Mouse (Mus musculus) mouse embryonic stem cell (cell line): ENCODE results near the gene Ypel2.
"Not testable (repeated sequence)": the region's sequence is repeated elsewhere in the genome, so short reads cannot be mapped to it uniquely, and the experiment has no call there.

Experiments used
- in situ Hi-C, 2 experiments: fragments of 300-500 bp; cut with MboI; formaldehyde crosslinking; loops; 1 replicate in 1 of 2; 3 replicates in 1 of 2; pipeline ENCODE4 v1.14.3; 2019 to 2020; ENCODE audit warnings: low sequenced_read_pairs in 2 of 2, low pct_unique_long_range_greater_than_20kb in 1 of 2, mixed read lengths in 1 of 2; ENCODE audit not compliant: unreplicated experiment in 1 of 2

Ypel2 gene

DNA sequence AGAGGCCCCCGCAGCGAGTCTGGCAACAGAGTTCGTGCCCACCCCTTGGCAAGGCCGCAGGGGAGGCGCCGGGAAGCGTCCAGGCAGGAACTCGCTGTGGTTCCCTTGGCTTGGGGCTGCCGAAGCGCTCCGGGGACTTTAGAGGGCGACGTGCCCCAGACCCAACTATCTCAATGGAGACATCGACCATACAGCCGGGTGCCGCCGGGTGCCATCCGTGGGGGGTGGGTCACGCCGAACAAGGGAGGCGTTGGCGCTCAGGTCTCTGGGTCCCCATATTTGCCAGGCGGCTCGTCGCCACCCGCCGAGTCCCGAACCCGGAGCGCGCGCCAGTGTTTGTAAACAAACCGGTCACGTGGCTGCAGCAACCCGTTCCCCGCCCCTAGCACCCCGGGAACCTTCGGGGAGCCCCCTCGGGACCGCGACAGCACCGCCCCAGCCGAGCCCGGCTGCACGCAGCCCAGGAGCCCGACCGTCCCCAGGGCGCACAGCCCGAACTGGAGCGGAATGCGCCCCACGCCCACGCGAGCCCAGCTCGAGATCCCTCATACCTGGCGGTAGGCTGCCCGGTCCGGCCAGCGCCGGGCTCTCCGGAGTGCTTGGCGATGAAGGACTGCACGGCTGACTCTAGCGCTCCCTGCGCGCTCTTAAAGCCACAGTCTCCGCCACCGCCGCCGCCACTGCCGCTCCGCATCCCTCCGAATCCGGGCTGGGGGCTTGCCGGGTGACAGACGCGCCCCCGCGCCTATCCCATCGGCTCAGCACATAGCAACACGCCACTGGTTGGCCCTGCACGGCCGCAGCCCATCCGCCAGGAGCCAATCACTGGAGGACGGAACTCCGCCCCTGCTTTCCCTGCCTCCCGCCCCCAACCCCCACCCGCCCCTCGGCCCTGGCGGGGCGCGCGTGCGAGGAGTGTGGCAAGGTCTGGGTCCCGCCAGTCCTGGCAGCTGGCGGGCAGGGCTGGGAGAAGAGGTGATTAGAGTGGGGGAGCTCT, at the start of gene Ypel2:
TSS of gene Ypel2 (minus strand) at position 667 of the 997 bp plus-strand sequence.
- in situ Hi-C loops, result no loop called here

DNA sequence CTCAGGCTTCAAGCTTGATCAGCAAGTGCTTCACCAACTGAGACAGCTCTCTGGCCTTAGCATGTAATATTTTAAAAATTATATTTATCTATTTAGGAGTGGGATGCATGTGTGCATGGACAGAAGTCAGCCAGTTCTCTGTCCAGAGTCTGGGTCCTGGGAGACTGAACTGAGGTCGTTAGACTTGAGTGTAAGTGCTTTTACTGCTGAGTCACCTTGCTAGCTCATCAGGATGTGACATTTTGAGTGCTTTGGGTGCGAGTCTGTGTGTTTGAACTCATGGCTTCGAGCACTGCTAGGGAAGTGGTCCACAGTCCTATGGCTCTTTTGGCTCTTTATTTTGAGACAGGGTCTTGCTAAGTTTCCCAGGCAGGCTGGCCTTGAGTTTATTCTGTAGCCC, 49.5 kb upstream of the Ypel2 start:
- in situ Hi-C loops, result no loop called here

DNA sequence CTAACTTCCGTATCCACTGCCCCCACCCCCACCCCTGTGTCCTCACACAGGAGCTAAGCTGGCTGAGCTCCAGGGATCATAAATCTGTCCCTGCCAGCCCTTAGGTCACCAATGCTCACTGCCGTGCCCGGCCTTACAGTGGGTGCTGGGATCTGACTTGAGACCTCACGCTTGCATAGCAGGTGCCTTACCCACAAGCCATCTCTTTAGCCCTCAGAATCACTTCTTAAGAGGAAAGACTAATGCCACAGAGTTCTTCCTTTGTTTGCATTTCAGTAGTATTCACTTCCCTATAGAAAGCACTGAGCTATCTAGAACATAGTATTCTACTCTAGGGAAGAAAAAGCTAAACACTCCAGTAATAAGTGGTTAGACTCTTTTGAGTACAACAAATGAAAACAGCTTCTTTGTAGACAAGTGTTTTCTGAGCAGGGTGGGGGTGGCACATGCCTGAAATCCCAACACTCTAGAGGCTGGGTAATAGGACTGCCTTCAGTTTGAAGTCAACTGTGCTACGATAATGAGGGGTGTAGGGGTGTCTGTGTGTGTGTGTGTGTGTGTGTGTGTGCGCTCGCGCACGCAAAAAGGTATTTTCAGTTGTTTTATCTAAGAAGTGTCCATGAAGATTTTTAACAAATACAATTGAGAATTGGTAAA, 45.9 kb upstream of the Ypel2 start:
- in situ Hi-C loops, result no loop called here

DNA sequence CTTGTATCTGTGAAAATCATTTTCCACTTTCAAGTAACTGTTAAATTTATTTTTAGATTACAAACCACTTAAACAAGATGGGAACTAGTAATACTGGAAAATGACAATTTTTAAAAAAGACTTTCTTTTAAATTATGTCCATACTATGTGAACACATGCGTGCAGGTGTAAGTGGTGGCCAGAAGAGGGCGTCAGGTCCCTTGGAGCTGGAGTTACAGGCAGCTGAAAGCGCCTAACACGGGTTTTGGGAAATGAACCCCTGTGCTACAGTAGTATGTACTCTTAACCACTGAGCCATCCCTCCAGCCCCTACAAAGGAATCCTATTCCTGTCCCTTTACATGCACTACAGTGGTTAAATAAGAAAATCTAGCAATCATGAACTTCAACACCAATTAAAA, 42.7 kb upstream of the Ypel2 start:
- in situ Hi-C loops, result no loop called here

DNA sequence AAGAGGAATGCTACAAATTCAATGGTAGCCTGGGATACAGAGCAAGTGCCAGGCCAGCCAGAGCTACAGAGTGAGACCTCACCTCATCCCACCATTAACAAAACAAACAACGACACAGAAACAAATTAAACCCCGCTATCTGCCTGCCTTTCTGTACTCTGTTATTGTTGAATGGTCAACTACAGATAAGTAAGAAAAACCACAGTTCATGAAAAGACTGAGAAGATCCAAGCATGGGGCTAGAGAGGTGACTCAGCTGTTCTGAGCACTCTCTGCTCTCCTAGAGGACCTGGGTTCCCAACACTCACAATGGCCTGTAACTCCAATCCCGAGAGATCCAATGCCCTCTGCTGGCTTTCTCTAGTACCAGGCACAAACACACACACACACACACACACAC, 34.7 kb upstream of the Ypel2 start:
- in situ Hi-C loops, result no loop called here

DNA sequence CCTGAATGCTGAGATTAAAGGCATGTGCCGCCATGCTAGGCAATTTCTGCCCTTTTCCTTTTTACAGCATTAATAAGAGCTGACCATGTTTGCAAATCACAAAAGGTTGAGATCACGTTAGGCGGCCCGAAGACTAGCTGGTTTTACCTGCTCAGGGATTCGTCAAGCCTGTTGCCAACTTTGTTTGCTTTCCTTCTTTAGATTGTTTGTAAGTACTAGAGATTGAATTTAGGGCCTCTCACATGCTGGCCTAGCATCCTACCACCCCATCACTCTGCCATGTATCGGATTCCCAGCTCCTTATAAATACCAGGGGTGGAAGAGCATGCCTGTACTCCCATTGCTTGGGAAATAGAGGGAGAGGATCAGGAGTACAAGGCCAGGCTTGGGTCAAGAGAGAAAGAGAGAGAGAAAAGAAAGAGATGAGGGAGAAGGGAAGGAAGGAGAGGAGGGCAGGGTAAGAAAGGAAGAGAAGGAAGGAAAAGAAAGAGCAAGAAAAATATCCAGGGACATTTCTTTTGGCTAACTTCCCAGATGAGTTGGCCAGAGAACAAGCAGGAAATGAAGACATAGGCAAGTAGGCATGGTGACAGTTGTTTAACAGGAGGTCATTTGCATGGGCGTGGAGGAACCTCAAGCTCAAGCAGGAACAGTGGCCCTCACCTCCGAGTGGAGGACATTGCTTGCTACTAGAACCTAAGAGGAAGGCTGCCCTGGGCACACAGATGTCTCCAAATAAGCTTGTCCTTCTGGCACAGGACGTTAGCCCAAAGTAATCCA, 32.8 kb upstream of the Ypel2 start:
- in situ Hi-C loops, result no loop called here

DNA sequence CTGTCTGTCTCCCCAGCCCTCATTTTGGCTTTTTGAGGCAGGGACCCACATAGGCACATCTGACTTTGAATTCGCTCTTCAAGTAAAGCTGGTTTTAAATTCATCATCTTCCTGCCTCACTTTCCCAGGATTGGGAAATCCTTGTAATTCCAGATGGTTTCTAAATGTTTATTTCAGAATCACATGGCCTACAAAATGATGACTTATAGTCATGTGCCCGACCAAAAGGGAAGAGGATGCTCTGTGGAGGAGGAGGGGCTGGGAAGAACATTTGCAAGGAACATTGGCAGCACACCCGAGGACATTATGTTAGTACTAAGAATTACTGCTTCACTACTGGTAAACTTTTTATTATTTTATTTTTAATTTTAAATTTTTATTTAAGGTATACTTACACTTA, 31.8 kb upstream of the Ypel2 start:
- in situ Hi-C loops, result no loop called here

DNA sequence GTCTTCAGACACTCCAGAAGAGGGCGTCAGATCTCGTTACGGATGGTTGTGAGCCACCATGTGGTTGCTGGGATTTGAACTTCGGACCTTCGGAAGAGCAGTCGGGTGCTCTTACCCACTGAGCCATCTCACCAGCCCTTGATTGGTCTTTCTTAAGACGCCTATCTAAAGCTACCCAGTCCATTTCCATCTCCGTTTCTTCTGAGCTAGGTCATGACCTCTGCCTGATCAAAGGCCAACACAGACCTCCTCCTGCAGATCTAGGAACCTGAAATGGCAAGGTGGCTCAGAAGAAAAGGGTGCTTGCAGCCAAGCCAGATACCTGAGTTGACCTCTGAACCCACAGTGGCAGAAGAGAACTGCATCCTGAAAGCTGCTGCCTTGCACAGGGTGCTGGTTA, 29.7 kb upstream of the Ypel2 start:
- in situ Hi-C loops, result not testable (repeated sequence)

DNA sequence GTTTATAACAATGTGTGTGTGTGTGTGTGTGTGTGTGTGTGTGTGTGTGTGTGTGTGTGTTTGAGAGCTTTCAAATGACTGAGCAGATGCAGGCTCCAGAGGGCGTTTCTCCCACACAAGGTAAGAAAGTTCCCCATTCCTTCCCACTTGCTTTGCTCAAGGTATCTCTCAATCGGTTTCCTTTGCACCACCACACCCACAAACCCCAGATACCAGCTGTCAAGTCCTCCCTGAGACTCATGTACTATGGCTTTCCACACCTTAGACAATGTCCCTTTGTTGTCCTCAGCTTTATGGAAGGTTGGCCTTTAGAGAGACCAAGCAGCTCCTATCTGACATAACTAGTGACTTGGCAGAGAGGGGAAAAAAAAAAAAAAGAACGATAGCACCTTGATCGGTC, 29.3 kb upstream of the Ypel2 start:
- in situ Hi-C loops, result no loop called here

DNA sequence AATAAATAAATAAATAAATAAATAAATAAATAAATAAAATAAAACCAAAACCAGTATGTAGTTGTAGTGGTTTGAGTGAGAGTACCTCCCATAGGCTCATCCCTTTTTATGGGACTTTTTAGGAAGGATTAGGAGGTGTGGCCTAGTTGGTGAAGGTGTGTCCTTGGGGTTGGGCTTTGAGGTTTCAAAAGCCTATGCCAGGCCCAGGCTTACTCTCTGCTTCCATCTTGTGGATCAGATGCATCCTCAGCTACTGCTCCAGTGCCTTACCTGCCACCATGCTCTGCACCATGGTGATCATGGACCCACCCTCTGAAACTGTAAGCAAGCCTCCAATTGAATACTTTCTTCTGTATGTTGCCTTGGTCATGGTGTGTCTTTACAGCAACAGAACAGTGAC, 28.0 kb upstream of the Ypel2 start:
- in situ Hi-C loops, result no loop called here

DNA sequence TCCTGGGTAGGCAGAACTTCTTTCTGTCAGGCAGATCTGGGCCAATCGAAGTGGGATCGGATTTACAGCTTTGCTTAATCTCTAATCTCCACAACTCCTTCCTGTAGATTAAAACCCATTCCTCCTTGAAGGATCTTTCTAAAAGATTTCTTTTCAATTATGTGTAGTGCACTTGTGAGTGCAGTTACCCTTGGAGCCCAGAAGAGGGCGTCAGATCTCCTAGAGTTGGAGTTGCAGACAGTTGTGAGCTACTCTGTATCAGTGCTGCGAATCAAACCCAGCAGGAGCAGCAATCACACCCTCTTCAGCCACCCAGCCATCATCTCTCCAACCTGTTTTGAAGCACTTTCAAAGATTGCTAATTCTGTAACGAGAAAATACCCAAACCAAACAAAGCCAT, 26.9 kb upstream of the Ypel2 start:
- in situ Hi-C loops, result no loop called here

DNA sequence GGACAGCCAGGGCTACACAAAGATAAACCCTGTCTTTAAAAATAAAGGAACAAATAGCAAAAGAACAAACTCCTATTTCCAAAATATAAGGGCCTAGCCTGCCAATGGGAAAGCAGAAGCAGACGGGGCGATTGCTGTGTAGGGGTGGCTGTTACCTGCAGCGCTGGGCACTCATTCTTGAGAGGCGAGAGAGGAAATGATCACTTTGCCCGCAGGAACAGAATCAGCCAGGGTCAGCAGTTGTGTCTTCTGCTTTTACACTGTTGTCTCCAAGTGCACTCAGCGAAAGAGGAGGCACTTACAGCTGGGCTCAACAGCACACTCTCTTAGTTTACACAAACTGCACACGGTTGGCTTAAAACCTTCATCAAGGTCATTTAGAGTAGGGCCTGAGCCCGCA, 25.9 kb upstream of the Ypel2 start:
- in situ Hi-C loops, result no loop called here

DNA sequence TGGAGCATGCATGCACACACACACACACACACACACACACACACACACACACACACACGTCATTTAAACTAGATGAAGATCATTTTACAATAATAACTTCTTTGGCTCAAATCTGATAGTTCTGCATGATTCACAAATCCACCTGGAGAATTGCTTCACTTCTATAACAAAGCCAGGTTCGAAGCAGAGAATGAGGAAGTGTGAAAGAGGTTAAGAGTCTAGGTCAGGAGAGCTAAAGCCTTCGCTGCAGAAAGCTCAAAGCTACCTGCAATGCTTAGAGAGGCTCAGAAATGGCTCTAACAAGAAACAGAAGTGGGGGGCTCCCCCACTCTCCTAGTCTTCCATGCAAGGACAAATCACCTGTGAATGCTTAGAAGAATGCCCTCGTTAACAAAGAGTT, 24.6 kb upstream of the Ypel2 start:
- in situ Hi-C loops, result no loop called here

DNA sequence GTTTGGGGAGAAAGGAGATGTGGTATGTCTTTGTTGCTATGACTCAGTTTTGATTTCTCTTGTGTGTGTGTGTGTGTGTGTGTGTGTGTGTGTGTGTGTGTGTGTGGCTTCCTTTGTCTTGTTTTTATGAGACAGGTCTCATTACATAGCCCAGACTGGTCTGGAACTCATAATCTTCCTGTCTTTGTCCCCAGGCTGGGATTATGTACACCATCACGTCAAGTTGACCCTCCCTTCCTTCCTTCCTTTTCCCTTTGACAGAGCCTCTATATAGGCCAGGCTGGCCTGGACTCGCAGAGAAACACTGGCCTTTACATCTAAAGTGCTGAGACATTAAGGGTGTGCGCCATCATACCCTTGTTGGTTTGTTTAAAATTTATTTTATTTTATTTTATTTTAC, 22.2 kb upstream of the Ypel2 start:
- in situ Hi-C loops, result no loop called here

DNA sequence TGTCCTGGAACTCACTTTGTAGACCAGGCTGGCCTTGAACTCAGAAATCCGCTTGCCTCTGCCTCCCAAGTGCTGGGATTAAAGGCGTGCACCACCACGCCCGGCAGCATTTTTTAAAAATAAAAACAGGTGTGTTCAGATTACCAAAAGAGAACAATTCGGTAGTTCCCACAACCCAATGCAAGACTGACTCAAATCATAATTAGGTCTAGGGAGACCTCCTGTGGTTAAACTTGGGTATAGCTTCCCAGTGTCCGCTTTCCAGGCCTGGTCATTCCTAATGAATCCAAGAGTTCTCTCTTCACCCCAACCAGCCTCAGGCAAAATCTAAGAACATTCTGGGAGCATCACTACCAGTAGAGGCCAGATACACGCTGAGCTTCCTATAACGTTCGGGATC, 17.0 kb upstream of the Ypel2 start:
- in situ Hi-C loops, result no loop called here

DNA sequence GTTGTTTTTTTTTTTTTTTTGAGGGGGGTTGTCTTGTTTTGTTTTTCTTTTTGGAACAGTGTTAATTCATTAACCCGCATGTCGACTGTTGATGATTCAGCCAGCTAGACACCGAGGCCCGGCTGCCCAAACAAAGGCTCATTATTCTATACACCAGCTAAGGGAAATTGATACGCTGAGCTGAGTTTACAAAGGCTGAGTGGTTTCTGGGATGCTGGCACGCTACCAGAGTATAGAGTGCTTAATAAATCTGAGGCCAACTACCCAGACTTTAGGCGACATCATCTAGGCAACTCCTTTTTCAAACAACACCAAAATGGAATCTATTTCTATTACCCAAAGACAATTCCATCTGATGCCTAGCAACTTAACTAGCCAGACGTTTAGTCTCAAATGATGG, 13.9 kb upstream of the Ypel2 start:
- in situ Hi-C loops, result loop anchor here (10.0 kb wide), 1 partner anchor 103 kb away; no protein-coding TSS in a partner anchor

DNA sequence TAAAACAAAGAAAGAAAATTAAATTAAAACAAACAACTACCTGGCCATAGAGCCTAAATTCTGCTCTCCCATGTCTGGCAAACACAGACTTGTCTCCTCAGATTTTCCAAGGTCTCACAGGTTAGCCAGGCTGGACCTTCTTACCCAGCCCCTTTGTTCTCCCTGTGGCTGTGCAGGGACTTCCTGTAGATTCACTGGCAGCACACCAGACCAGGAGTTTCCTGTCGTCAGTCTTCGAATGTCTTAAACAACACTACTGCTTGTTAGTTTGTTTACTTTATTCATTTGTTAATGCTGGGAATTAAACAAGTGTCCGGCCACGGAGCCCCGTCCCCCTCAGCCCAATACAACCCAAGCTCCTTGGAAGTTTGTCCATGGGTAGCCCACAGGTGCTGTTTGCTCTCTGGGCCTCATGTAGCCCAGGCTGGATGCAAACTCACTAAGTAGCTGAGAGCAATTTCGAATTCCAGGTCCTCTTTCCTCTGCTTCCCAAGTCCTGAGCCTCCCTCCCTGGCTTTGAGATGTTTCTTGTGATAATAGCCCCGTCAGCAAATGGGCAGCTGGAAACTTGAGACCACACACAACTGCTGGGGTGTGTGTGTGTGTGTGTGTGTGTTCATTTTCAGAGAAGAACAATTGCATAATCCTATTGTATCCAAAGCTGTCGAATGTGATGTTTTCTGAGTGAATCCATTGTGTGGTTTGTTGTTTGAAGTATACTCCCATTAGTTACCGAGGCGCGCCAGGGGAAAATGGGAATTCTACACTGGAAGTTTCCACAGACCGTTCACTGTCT, 11.7 kb upstream of the Ypel2 start:
- in situ Hi-C loops, result loop anchor here (10.0 kb wide), 1 partner anchor 100 kb away; no protein-coding TSS in a partner anchor

DNA sequence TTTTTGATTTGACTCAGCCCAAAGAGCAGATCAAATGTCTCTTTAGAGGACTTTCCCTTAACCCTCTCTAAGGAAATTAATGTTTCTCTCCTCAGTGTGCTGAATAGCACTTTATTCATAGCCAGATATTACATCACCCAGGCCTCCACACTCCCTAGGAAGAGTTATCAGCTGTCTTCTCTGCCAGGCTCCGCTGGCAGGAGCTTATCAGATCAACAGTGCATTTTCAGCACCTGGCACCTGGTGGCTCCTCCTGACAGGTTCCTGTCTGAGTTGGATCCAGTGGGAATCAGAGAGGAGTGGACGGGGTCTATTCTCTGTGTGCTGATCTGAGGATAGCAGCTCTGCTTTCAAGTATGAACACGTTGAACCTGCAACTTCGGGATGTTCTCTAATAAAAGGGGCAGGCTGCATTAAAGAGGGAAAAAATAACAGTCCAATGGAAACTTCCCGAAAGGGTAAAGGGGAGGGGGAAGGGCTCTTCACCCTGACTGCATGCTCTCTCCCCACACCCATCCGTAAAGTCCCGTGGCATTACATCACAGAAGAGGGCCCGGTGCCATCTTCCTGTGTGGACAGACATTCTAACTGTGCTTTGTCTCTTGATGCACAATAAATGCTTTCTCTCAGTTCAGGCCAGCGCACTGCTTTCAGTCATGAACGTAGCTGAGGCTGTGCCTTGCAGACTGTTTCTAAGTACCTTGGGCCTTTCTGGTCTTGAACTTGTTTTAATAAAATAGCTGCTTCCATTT, 8.7 kb upstream of the Ypel2 start:
- in situ Hi-C loops, result loop anchor here (10.0 kb wide), 1 partner anchor 97 kb away; no protein-coding TSS in a partner anchor
